Comparison of ENCODE assay signal across 15 mouse cellular contexts in the genomic region with DNA sequence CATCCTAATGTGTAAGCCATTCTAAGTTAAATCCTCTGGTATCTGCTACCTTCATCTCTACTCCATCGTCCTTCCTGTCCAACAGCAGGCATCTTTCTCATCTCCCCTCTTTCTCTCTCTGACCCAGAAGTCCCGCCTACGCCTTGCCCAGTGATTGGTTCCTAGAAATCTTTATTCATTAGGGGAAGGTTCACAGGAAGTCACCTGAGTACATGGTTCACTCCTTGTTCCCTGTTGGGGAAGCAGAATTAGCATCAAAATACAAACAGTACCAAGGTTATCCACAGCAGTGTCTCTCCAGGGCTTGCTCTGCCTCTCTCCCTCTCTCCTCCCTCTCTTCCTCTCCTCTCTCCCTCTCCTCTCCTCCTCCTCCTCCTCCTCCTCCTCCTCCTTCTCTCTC.
"Had no signal": no experiment of that assay in that cellular context is flagged by ENCODE, and none has a peak within 500 bp of the region (broad histone marks: within the 10 kb centered on the region; RNA-seq: fewer than 3 reads in every experiment).

No protein-coding gene starts in this region.

- H3K4me2 ChIP-seq: neural tube, embryonic 15.5 days; stomach, embryonic 15.5 days had no signal

- H3K9ac ChIP-seq: neural tube, embryonic 15.5 days; stomach, embryonic 15.5 days had no signal

- H3K4me3 ChIP-seq: neural tube, embryonic 15.5 days; stomach, embryonic 15.5 days had no signal

- H3K27me3 ChIP-seq: neural tube, embryonic 15.5 days; stomach, embryonic 15.5 days had no signal

- H3K9me3 ChIP-seq: neural tube, embryonic 15.5 days; stomach, embryonic 15.5 days had no signal

- H3K36me3 ChIP-seq: neural tube, embryonic 15.5 days; stomach, embryonic 15.5 days had no signal

- H3K4me1 ChIP-seq: neural tube, embryonic 15.5 days; stomach, embryonic 15.5 days had no signal

- H3K27ac ChIP-seq: neural tube, embryonic 15.5 days; stomach, embryonic 15.5 days; stomach, postnatal 0 days had no signal

- DNase-seq: retina, postnatal 1 day; right cerebral cortex, adult 18-20 months; right cerebral cortex, postnatal 14 days; right cerebral cortex, postnatal 25 days; right cerebral cortex, postnatal 4 days; spleen, adult 18-20 months; thymus, adult 18-20 months; thymus, adult 2 months; thymus, postnatal 14 days; thymus, postnatal 25 days; thymus, postnatal 36 days; thymus, postnatal 4 days had no signal
